Mouse (Mus musculus) brown adipose tissue, adult 24 weeks (tissue): ENCODE measurements around the gene Zfp948. TPM values are rescaled to one million over a fixed set of nuclear protein-coding genes. Genes with fewer than 3 reads are reported as not detected.

ENCODE experiments used
- H3K27ac ChIP-seq: fragments of 200-500 bp; replicated peaks from 2 replicates; pipeline ENCODE4 v1.5.1; 2012; ENCODE audit warnings: low read depth, mild to moderate bottlenecking, low read length
- H3K4me1 ChIP-seq: fragments of 200-500 bp; 2 replicates; pipeline ENCODE4 v1.6.1; 2012; ENCODE audit warnings: low read length, mixed read lengths; ENCODE audit not compliant: control insufficient read depth, insufficient read depth, insufficient read length
- H3K4me3 ChIP-seq: fragments of 200-500 bp; 2 replicates; pipeline ENCODE4 v1.5.1; 2012; ENCODE audit warnings: low read depth, mild to moderate bottlenecking, low read length, moderate library complexity; ENCODE audit not compliant: insufficient read depth
- polyA plus RNA-seq: library from polyadenylated mRNA; stranded (reverse); fragments of >200 nt; gene quantifications from 2 replicates; pipeline ENCODE4 v1.2.4, GENCODE M21; 2012; ENCODE audit not compliant: missing spikeins, insufficient read depth, insufficient read length

Zfp948 gene
- 4.5 and 8.5 TPM in 2 replicates for polyA plus RNA-seq

DNA sequence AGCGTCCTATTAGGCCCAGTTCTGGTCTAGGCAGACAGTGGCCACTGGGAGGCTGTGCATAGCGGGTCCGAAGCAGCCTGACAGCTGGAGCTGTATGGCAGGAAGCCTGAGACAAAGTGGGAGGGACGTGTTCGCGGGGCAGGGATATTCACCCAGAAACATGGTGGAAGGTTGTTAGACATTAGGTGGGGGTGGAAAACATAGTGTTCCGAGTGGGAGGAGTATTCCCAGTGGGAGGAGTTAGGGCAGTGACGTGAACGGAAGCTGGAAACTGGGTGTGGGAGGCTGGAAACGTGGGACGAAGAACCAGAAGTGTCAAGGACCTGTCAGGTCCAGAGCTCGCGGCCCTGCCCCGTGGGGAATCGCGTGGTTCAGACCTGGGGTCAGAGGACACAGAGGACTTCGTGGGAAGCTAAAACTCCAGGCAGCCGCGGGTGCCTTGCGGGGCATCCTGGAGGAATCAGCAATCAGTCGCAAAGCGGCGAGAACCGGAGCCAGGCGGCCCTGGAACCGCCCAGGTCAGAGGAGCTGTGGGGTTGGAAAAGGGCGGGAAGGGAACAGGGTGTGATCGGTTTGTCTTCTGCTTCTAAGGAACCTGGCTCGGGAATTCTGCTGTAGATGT is at the start of gene Zfp948:
Gene Zfp948, plus strand, starts transcription at position 281 of the 622 bp plus-strand sequence.
- H3K4me1 ChIP-seq = no peaks in the 10 kb centered on the region; the same call in 1 of the 2 replicates
- H3K27ac ChIP-seq = peak within 1 kb of the TSS; percentile 76
- H3K4me3 ChIP-seq = peak within 1 kb of the TSS; percentile 70

GRCm38 (mm10) chr17:21517130-21517671 is 49.6 kb upstream of the Zfp948 start:
- no peaks in the 10 kb centered on the region for H3K4me1 ChIP-seq
- peak overlapping the region; percentile 73; the same call in 1 of the 2 replicates for H3K4me3 ChIP-seq
- no peak overlapping the region for H3K27ac ChIP-seq

- Histone ChIP-seq H3K27ac (no peak overlapping the region), H3K4me1 (no peaks in the 10 kb centered on the region), H3K4me3 (no peak overlapping the region)
Observed at GRCm38 (mm10) chr17:21526270-21526669, 40.5 kb upstream of the Zfp948 start.

DNA sequence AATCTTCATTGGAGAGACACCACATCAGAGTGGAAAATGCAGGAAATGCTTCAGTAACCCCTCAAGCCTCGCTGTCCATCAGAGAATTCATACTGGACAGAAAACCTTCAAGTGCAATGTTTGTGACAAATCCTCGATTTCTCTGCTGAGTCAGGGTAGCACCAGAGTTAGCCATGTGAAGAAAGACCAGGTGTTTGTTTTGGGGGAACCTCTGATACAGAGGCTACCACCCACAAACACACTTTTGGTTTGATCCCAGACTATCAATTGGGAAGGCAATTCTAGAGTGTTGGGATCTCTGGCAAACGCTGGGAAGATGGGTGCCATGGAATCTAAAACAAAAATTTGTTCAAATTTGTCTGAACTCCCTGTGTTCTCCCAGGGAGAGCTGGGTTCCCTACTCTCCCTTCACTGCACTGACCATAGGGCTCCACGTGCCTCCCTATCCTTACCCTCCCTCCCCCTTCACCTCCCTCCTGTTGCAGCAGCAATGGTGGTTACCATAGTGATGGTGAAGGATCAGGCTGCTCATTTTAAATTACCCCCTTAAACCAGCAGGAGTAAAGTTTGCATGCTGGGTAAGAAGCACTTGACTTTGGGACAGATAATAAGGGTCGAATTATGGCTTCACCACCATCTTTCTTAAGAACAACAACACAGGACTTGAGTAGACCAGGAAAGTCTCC is 36.0 kb upstream of the Zfp948 start:
- H3K27ac ChIP-seq = no peak overlapping the region
- H3K4me3 ChIP-seq = no peak overlapping the region
- H3K4me1 ChIP-seq = no peaks in the 10 kb centered on the region; the same call in 1 of the 2 replicates

- H3K27ac ChIP-seq = peak overlapping the region; percentile 79
- H3K4me1 ChIP-seq = no peaks in the 10 kb centered on the region; the same call in 1 of the 2 replicates
- peak overlapping the region; percentile 90 for H3K4me3 ChIP-seq
Observed at GRCm38 (mm10) chr17:21531621-21532020, 35.2 kb upstream of the Zfp948 start.

DNA sequence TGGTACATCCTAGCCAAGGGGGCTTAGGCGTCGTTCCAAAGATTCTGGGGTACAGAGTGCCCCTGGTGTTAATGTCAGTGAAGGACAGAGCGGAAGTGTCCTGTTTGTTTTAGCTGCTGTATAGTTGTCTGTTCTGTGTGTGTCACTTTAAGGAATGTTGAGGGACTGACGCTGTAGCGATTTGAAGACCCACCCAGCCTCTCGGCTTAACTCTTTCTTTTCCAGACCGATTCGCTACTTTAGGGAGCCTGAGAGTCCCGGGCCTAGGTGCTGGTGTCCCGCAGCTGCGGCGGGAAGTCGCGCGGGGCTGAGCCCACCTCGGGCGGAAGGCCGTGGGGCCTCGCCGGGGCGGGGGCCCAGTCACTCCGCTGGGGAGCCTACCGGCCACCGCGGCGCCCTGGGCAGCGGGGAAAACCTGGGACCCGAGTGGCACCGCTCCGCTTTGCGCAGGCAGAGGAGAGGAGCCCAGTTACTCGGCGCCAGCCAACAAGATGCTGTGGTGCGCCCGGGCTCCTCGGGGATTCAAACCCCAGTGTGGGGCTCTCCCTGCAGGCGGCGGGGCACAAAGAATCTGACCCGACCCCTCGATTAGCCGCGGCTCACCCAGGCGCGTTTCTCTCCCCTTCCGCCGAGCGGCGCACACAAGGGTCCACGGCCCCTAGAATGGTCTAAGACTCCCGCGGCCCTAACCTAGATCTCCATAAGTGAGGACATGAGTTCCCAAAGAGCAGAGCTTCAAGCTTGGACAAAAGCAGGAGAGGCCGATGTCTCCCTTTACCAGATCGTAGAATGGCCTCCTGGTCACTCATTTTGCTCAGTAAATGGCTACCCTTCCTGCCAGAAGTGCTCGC is 34.5 kb upstream of the Zfp948 start:
- H3K4me3 ChIP-seq = peak overlapping the region; percentile 90
- H3K4me1 ChIP-seq = no peaks in the 10 kb centered on the region; the same call in 1 of the 2 replicates
- peak overlapping the region; percentile 79 for H3K27ac ChIP-seq

GRCm38 (mm10) chr17:21533961-21534360 is 32.8 kb upstream of the Zfp948 start:
- H3K27ac ChIP-seq = no peak overlapping the region
- no peak overlapping the region for H3K4me3 ChIP-seq
- no peaks in the 10 kb centered on the region; the same call in 1 of the 2 replicates for H3K4me1 ChIP-seq

DNA sequence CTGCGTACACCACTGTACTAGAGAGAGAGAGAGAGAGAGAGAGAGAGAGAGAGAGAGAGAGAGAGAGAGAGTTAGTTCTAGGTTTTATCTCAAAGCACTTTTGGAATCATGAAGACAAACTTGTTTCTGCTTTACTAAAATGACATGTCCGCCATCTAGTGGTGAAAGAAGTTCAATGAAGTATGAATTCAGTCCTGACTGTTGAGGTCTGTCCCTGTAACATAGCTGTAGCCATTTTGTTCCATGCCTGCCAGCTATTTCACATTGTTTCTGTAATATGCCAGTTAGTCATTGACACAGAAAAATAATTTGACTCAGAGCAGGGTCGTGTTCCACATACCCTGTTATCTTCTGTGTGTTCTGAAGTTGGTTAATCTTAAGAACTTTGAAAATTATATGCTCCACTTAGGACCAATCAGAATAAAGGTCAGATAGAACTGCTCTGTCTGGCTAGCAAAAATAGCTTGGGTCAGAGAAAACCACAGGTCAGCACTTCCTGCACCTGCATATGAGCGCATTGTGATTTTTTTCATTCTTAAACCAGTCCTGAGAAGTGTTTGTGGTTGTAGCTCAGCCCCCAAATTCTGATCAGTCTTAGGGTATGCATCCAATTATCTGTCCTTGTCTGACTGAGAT is 32.2 kb upstream of the Zfp948 start:
- Histone ChIP-seq H3K27ac (peak overlapping the region; percentile 39; the same call in 1 of the 2 replicates), H3K4me3 (peak overlapping the region; percentile 74; the same call in 1 of the 2 replicates), H3K4me1 (no peaks in the 10 kb centered on the region; the same call in 1 of the 2 replicates)

- Histone ChIP-seq H3K4me3 (peak within 1 kb of the TSS; percentile 74), H3K27ac (peak within 1 kb of the TSS; percentile 39), H3K4me1 (no peaks in the 10 kb centered on the region; the same call in 1 of the 2 replicates)
Observed at GRCm38 (mm10) chr17:21535096-21536001, 31.5 kb upstream of the Zfp948 start, which contains the start of gene Zfp52. Gene Zfp52, plus strand, starts transcription at chr17:21535539.

GRCm38 (mm10) chr17:21536096-21536495 is 30.7 kb upstream of the Zfp948 start:
- H3K4me3 ChIP-seq = peak overlapping the region; percentile 74
- H3K4me1 ChIP-seq = no peaks in the 10 kb centered on the region; the same call in 1 of the 2 replicates
- no peak overlapping the region for H3K27ac ChIP-seq

DNA sequence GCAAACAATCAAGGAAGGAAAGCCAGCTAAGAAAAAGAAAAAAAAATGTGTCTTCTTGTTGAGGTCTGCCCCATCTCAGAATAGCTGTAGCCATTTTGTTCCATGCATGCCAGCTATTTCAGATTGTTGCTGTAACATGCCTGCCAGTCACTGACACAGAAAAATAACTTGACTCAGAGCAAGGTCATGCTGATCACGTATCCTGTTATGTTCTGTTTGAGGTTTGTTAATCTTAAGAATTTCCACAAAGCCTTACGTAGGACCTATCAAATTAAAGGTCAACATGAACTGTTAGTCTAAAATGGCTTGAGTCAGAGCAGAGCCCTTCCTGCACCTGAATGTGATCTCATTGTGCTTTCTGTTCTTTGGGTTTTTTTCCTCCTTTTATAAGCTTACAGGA is 30.1 kb upstream of the Zfp948 start:
- Histone ChIP-seq H3K4me1 (no peaks in the 10 kb centered on the region; the same call in 1 of the 2 replicates), H3K27ac (no peak overlapping the region), H3K4me3 (no peak overlapping the region)

GRCm38 (mm10) chr17:21557831-21558230 is 9.0 kb upstream of the Zfp948 start:
- H3K4me1 ChIP-seq = no peaks in the 10 kb centered on the region
- H3K27ac ChIP-seq = no peak overlapping the region
- H3K4me3 ChIP-seq = no peak overlapping the region

DNA sequence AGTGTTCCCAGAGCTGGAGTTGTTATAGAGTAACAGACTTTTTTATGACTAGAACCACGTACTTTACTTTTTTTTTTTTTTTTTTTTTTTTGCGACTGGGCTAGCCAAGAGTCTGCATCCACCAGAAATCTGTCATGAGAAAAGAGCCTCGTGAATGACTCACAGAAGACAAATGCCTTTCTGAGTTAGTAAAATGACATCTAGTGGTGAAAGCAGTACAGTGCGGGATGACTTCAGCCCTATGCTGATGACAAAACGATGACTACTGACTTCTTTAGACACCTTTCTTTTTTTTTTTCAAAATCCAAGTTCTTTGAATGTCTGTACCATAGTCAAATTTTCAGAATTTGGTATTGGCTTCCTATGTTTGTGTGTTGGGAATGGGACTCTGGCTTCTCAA is 588 bp upstream of the Zfp948 start:
- no peaks in the 10 kb centered on the region; the same call in 1 of the 2 replicates for H3K4me1 ChIP-seq
- peak overlapping the region; percentile 76 for H3K27ac ChIP-seq
- H3K4me3 ChIP-seq = peak overlapping the region; percentile 70
